Mouse (Mus musculus) myocyte (in vitro differentiated cells): ENCODE results near the gene Zfp954. TPM values are rescaled to one million over a fixed set of nuclear protein-coding genes. Genes with fewer than 3 reads are reported as not detected.

Experiments used
- H3K27me3 ChIP-seq: one replicate; pipeline ENCODE4 v1.6.1; 2011; ENCODE audit not compliant: control insufficient read depth, insufficient read depth, insufficient read length
- H3K36me3 ChIP-seq: one replicate; pipeline ENCODE4 v1.6.1; 2011; ENCODE audit not compliant: control insufficient read depth, insufficient read depth
- H3K4me2 ChIP-seq: one replicate; pipeline ENCODE4 v1.6.1; 2011; ENCODE audit warnings: low read depth, control low read depth
- H3K4me3 ChIP-seq: one replicate; pipeline ENCODE4 v1.5.1; 2011; ENCODE audit warnings: mild to moderate bottlenecking, control low read depth, moderate library complexity
- H3K79me2 ChIP-seq: one replicate; pipeline ENCODE4 v1.6.1; 2011; ENCODE audit not compliant: control insufficient read depth, insufficient read depth
- H3ac ChIP-seq: one replicate; pipeline ENCODE4 v1.6.1; 2011; ENCODE audit not compliant: control insufficient read depth, insufficient read length
- CEBPB ChIP-seq: IDR thresholded peaks from 2 replicates; pipeline ENCODE4 v1.6.1; 2011; ENCODE audit warnings: mild to moderate bottlenecking, moderate library complexity; ENCODE audit not compliant: poor library complexity, insufficient read depth, severe bottlenecking
- E2F4 ChIP-seq: IDR thresholded peaks from one replicate; pipeline ENCODE4 v1.6.1; 2011; ENCODE audit warnings: mild to moderate bottlenecking, control low read depth, moderate library complexity; ENCODE audit not compliant: insufficient read depth
- MAX ChIP-seq: IDR thresholded peaks from one replicate; pipeline ENCODE4 v1.6.1; 2011; ENCODE audit warnings: low read depth, mild to moderate bottlenecking, control low read depth
- MYOD1 ChIP-seq, 3 experiments: IDR thresholded peaks; one replicate each; pipeline ENCODE4 v1.6.1; 2011; ENCODE audit warnings: control low read depth in 2 of 3, low read depth in 2 of 3, mild to moderate bottlenecking in 2 of 3, moderate library complexity in 1 of 3; ENCODE audit not compliant: insufficient read length in 2 of 3, control insufficient read depth in 1 of 3
- MYOG ChIP-seq, 3 experiments: IDR thresholded peaks; one replicate each; pipeline ENCODE4 v1.6.1; 2011; ENCODE audit warnings: control low read depth in 2 of 3, low read depth in 2 of 3, mild to moderate bottlenecking in 2 of 3; ENCODE audit not compliant: insufficient read length in 2 of 3, control insufficient read depth in 1 of 3, insufficient read depth in 1 of 3
- POLR2A ChIP-seq: IDR thresholded peaks from one replicate; pipeline ENCODE4 v1.6.1; 2011; ENCODE audit warnings: low read depth, mild to moderate bottlenecking, control low read depth, moderate library complexity; ENCODE audit not compliant: insufficient read length
- POLR2AphosphoS2 ChIP-seq: IDR thresholded peaks from one replicate; pipeline ENCODE4 v1.6.1; 2011; ENCODE audit warnings: low read depth, control low read depth; ENCODE audit not compliant: insufficient read length
- REST ChIP-seq: IDR thresholded peaks from one replicate; pipeline ENCODE4 v1.6.1; 2011; ENCODE audit warnings: mild to moderate bottlenecking, control low read depth, moderate library complexity; ENCODE audit not compliant: insufficient read depth, insufficient read length
- SRF ChIP-seq: IDR thresholded peaks from one replicate; pipeline ENCODE4 v1.6.1; 2011; ENCODE audit warnings: low read depth; ENCODE audit not compliant: control insufficient read depth, insufficient read length
- TCF12 ChIP-seq: IDR thresholded peaks from one replicate; pipeline ENCODE4 v1.6.1; 2011; ENCODE audit warnings: mild to moderate bottlenecking, control low read depth; ENCODE audit not compliant: poor library complexity, insufficient read depth, severe bottlenecking
- TCF3 ChIP-seq: IDR thresholded peaks from one replicate; pipeline ENCODE4 v1.6.1; 2011; ENCODE audit warnings: low read depth, control low read depth; ENCODE audit not compliant: insufficient read length
- USF1 ChIP-seq: IDR thresholded peaks from one replicate; pipeline ENCODE4 v1.6.1; 2011; ENCODE audit warnings: low read depth, mild to moderate bottlenecking, control low read depth, moderate library complexity
- polyA plus RNA-seq: library from polyadenylated mRNA; unstranded; fragments of >200 nt; fragmentation: generic; extraction: Trizol; gene quantifications from one replicate; pipeline ENCODE4 v1.2.1, GENCODE M21; 2012; ENCODE audit warnings: missing spikeins

Gene Zfp954
- 8.9 TPM for polyA plus RNA-seq

- H3K79me2 ChIP-seq: no peaks in the 10 kb centered on the region
- no peaks in the 10 kb centered on the region for H3K27me3 ChIP-seq
- peak within 1 kb of the TSS; percentile 87 for H3K4me2 ChIP-seq
- no peaks in the 10 kb centered on the region for H3K36me3 ChIP-seq
- peak within 1 kb of the TSS; percentile 43 for H3ac ChIP-seq
- TF ChIP-seq SRF (no peak), USF1 (no peak), MYOD1 (IDR thresholded peaks at IDR 0.05; ENCODE audit: control insufficient read depth in 1 of 3, insufficient read length in 2 of 3, low read depth in 2 of 3) (no peak), TCF3 (no peak), POLR2AphosphoS2 (peak; percentile 67), POLR2A (peak; percentile 58), MYOG (IDR thresholded peaks at IDR 0.05; ENCODE audit: control insufficient read depth in 1 of 3, insufficient read depth in 1 of 3, insufficient read length in 2 of 3, low read depth in 2 of 3) (no peak), MAX (no peak), CEBPB (no peak), TCF12 (no peak), E2F4 (no peak), REST (no peak)
- H3K4me3 ChIP-seq: peak within 1 kb of the TSS; percentile 44
Observed at GRCm38 (mm10) chr7:7120921-7121601, at the start of gene Zfp954. TSS of gene Zfp954 (minus strand) at chr7:7121488.

GRCm38 (mm10) chr7:7145991-7146608, 24.8 kb upstream of the Zfp954 start:
- no peak overlapping the region for H3K4me3 ChIP-seq
- no peaks in the 10 kb centered on the region for H3K79me2 ChIP-seq
- no peaks in the 10 kb centered on the region for H3K27me3 ChIP-seq
- H3K36me3 ChIP-seq: no peaks in the 10 kb centered on the region
- TF ChIP-seq POLR2AphosphoS2 (no peak), MYOG (IDR thresholded peaks at IDR 0.05; ENCODE audit: control insufficient read depth in 1 of 3, insufficient read depth in 1 of 3, insufficient read length in 2 of 3, low read depth in 2 of 3) (no peak), REST (no peak), POLR2A (no peak), CEBPB (no peak), MAX (no peak), MYOD1 (IDR thresholded peaks at IDR 0.05; ENCODE audit: control insufficient read depth in 1 of 3, insufficient read length in 2 of 3, low read depth in 2 of 3) (no peak), SRF (no peak), TCF12 (no peak), TCF3 (no peak), USF1 (no peak), E2F4 (no peak)
- H3K4me2 ChIP-seq: peak overlapping the region; percentile 6
- no peak overlapping the region for H3ac ChIP-seq

DNA sequence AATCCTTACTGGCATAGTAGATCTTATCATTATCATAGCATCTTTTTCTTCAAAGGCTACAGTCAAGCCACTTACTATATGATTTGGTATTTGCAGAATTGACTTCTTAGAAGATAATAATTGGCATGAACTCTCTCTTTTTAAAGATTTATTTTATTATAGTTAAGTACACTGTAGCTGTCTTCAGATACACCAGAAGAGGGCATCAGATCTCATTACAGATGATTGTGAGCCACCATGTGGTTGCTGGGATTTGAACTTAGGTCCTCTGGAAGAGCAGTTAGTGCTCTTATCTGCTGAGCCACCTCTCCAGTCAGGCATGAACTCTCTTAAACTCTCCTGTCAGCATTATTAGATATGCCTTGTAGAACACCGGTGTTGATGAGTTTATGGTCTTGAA, 22.9 kb upstream of the Zfp954 start:
- Histone ChIP-seq H3K79me2 (no peaks in the 10 kb centered on the region), H3K4me2 (no peak overlapping the region), H3ac (no peak overlapping the region), H3K27me3 (no peaks in the 10 kb centered on the region), H3K4me3 (no peak overlapping the region), H3K36me3 (no peaks in the 10 kb centered on the region)
- TF ChIP-seq SRF (no peak), TCF12 (no peak), MYOG (IDR thresholded peaks at IDR 0.05; ENCODE audit: control insufficient read depth in 1 of 3, insufficient read depth in 1 of 3, insufficient read length in 2 of 3, low read depth in 2 of 3) (no peak), POLR2A (no peak), E2F4 (no peak), USF1 (no peak), POLR2AphosphoS2 (no peak)

DNA sequence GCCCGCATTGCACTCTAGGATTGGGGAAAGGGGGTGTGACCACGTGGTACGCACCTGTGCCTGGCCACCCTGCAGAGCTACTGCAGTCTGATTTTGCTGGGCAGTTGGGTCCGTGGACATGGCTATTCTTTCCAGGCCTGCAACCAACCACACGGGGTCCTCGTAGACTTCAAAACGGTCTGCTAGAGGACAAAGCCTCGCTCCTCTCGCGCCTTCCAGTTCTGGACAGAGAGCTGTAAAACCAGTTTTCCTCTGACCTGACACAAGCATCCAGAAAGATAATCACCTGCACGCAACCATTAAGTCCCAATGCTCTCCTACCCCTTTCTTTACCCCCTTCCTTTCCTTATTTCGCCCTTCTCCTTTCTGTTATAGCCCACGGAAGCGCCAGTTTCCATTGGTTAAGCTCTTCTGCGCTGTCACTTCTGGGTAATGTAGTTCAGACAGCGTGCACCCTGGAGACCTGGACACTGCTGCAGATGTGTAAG, 15.1 kb upstream of the Zfp954 start, which contains the start of gene Zfp773:
Gene Zfp773, minus strand, starts transcription at position 377 of the 488 bp plus-strand sequence.
- Histone ChIP-seq H3K27me3 (no peaks in the 10 kb centered on the region), H3ac (no peak within 1 kb of the TSS), H3K36me3 (no peaks in the 10 kb centered on the region), H3K4me2 (peak within 1 kb of the TSS; percentile 50), H3K4me3 (peak within 1 kb of the TSS; percentile 9), H3K79me2 (no peaks in the 10 kb centered on the region)
- TF ChIP-seq MYOD1 (IDR thresholded peaks at IDR 0.05; ENCODE audit: control insufficient read depth in 1 of 3, insufficient read length in 2 of 3, low read depth in 2 of 3) (no peak), POLR2A (no peak), USF1 (no peak), REST (no peak), CEBPB (no peak), TCF3 (no peak), SRF (no peak), TCF12 (no peak), MYOG (IDR thresholded peaks at IDR 0.05; ENCODE audit: control insufficient read depth in 1 of 3, insufficient read depth in 1 of 3, insufficient read length in 2 of 3, low read depth in 2 of 3) (no peak), MAX (no peak), POLR2AphosphoS2 (no peak), E2F4 (no peak)
